Mouse (Mus musculus) thymus, adult 2 months (tissue): ENCODE measurements around the gene Wrap53.

ENCODE experiments used
- CTCF ChIP-seq: fragments of 200-500 bp; IDR thresholded peaks from 2 replicates; pipeline ENCODE4 v1.5.1; 2012; ENCODE audit warnings: mild to moderate bottlenecking, control low read depth, low read length, moderate library complexity, borderline replicate concordance; ENCODE audit not compliant: control insufficient read depth, poor library complexity, insufficient read depth; ENCODE audit errors: extremely low read depth
- POLR2A ChIP-seq: fragments of 200-500 bp; IDR thresholded peaks from 2 replicates; pipeline ENCODE4 v1.6.1; 2012; ENCODE audit warnings: mild to moderate bottlenecking, low read length, control low read depth, moderate library complexity; ENCODE audit not compliant: control insufficient read depth, poor library complexity, insufficient read depth; ENCODE audit errors: extremely low read depth

DNA sequence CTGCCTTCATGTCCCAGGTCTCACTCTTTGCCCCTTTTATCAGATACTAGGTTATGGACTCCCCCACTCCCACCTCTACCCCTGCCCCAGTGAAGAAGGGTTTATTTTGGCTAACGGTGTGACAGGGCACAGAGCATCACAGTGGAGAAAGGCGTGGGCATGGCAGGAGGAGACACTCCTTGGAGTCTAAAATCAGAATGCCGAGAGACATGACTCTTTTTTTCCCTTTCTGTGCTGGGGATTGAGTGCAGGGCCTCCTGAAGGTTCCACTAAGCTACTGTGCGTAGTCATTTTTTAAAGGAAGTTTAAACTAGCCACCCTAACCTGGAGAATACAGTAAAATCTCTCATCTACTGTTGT, 52.0 kb downstream of the Wrap53 start:
- TF ChIP-seq POLR2A, result no peak
- TF ChIP-seq CTCF, result no peak
